Mouse (Mus musculus): Measurements from ENCODE around the gene Erg28.

DNA sequence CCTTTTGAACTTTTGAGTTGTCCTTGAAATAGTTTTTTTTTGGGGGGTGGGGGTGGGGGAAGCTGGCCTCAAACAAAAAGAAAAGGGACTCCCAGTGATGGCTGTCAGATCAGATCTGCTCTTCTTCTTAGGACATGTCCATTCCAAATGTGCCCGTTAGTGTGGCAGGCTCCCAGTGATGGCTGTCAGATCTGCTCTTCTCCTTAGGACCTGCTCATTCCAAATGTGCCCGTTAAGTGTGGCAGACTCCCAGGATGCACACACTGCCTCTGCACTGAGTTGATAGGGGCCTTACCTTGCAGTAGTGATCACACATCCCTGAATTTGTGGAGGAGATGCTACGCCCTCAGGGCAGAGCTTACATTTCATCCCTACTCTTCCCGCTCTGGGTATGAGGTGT lies 32.2 kb downstream of the Erg28 start:
- TF ChIP-seq CTCF (IDR thresholded peaks at IDR 0.05 in 2 of 3, conservative IDR thresholded peaks at IDR 0.05 in 1 of 3; ENCODE audit: control insufficient read depth in 1 of 3, insufficient read depth in 1 of 3, low read depth in 2 of 3, low read length in 3 of 3, poor library complexity in 1 of 3, severe bottlenecking in 1 of 3) (no peak), MAX (IDR thresholded peaks at IDR 0.05; ENCODE audit: low read length) (no peak), ETS1 (IDR thresholded peaks at IDR 0.05; ENCODE audit: low read depth, low read length) (no peak), POLR2A (IDR thresholded peaks at IDR 0.05; ENCODE audit: control insufficient read depth in 1 of 2, insufficient read depth in 1 of 2, low read depth in 1 of 2, low read length in 2 of 2, poor library complexity in 1 of 2) (no peak), POLR2AphosphoS2 (IDR thresholded peaks at IDR 0.05; ENCODE audit: low read length) (no peak), GABPA (IDR thresholded peaks at IDR 0.05; ENCODE audit: low read depth, low read length) (no peak), EP300 (IDR thresholded peaks at IDR 0.05; ENCODE audit: low read depth in 1 of 2, low read length in 2 of 2) (no peak), CHD1 (IDR thresholded peaks at IDR 0.05; ENCODE audit: low read depth, low read length) (no peak)

Measured in MEL (cell line).